Comparison of ENCODE assay signal across 9 mouse cellular contexts in the genomic region with DNA sequence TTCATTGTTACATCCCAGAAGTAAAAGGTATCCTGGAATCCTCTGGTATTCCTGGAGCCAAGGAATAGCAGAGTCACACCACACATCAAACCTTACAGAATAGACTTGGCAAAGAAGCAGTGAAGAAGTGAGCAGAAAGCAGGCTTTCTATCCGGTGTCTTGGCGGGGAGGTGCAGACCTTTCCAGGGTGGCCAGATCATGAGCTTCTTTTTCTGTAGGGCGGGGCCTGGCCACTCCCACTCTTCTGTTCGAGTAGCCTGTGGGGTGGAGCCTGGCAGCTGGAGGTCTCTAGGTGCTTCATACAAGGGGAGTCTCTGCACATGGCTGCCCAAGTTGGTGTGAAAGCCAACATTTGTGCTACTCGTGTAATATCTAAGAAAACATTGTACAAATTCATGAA. TPM values are rescaled to one million over a fixed set of nuclear protein-coding genes. Genes with fewer than 3 reads are reported as not detected.
DNase-seq lines count a peak whose midpoint lies in the region; ATAC-seq and TF ChIP-seq lines count a peak whose summit lies in the region.
"Had no signal": no experiment of that assay in that cellular context is flagged by ENCODE, and none has a peak within 500 bp of the region (broad histone marks: within the 10 kb centered on the region; RNA-seq: fewer than 3 reads in every experiment).

No protein-coding gene starts in this region.

- H3K27ac ChIP-seq in lung, postnatal 0 days (ENCODE audit: low read length): no peak overlapping the region
- H3K27ac ChIP-seq in liver, embryonic 13.5 days: peak overlapping the region; percentile 96; the same call in 1 of the 2 replicates
- H3K27ac ChIP-seq in midbrain, embryonic 16.5 days (ENCODE audit: low read length): no peak overlapping the region

- WGBS in lung, adult 2 months: 30% methylated on average over 5 of the region's 5 CpGs
- 30% methylated on average over 5 of the region's 5 CpGs for WGBS in lung, postnatal 0 days
- 6% methylated on average over 5 of the region's 5 CpGs for WGBS in liver, embryonic 13.5 days (ENCODE audit: insufficient replicate concordance)
- WGBS in midbrain, embryonic 16.5 days: 23% methylated on average over 5 of the region's 5 CpGs

- H3K9me3 ChIP-seq in lung, postnatal 0 days (ENCODE audit: low read length): no peaks in the 10 kb centered on the region
- no peaks in the 10 kb centered on the region for H3K9me3 ChIP-seq in liver, embryonic 13.5 days (replicated peaks)
- no peaks in the 10 kb centered on the region for H3K9me3 ChIP-seq in midbrain, embryonic 16.5 days (replicated peaks; ENCODE audit: control insufficient read depth, low read length, poor library complexity, severe bottlenecking)

- H3K36me3 ChIP-seq in lung, postnatal 0 days (ENCODE audit: insufficient read depth, low read length): no peaks in the 10 kb centered on the region
- peaks cover 19% of the 10 kb centered on the region for H3K36me3 ChIP-seq in liver, embryonic 13.5 days
- H3K36me3 ChIP-seq in midbrain, embryonic 16.5 days (ENCODE audit: control insufficient read depth, insufficient read depth, low read length): no peaks in the 10 kb centered on the region

- no peak for ATAC-seq in lung, postnatal 0 days
- peak; percentile 52 for ATAC-seq in liver, embryonic 13.5 days (ENCODE audit: low read depth)
- no peak for ATAC-seq in midbrain, embryonic 16.5 days

- TF ChIP-seq EP300 in lung, postnatal 0 days (IDR thresholded peaks at IDR 0.05): no peak

- H3K4me1 ChIP-seq in lung, adult 2 months (ENCODE audit: control insufficient read depth, insufficient read depth, low read length): peaks cover 5% of the 10 kb centered on the region
- 0 out of 2 replicates have a peak, but pooled peaks cover 3% of the 10 kb centered on the region for H3K4me1 ChIP-seq in lung, postnatal 0 days (ENCODE audit: insufficient read depth, low read depth, low read length)
- H3K4me1 ChIP-seq in liver, embryonic 13.5 days (replicated peaks): peaks cover 39% of the 10 kb centered on the region
- H3K4me1 ChIP-seq in midbrain, embryonic 16.5 days (ENCODE audit: control insufficient read depth, insufficient read depth, low read length): peaks cover 5% of the 10 kb centered on the region; the same call in 1 of the 2 replicates

- no peak overlapping the region for H3K4me2 ChIP-seq in lung, postnatal 0 days (replicated peaks; ENCODE audit: low read depth, low read length)
- H3K4me2 ChIP-seq in liver, embryonic 13.5 days: peak overlapping the region; percentile 80
- no peak overlapping the region for H3K4me2 ChIP-seq in midbrain, embryonic 16.5 days (ENCODE audit: low read length)

- H3K4me3 ChIP-seq in lung, adult 2 months (replicated peaks; ENCODE audit: extremely low read depth, low read depth, low read length): no peak overlapping the region
- no peak overlapping the region for H3K4me3 ChIP-seq in lung, postnatal 0 days (ENCODE audit: low read depth, low read length)
- no peak overlapping the region for H3K4me3 ChIP-seq in liver, embryonic 13.5 days (replicated peaks)
- no peak overlapping the region for H3K4me3 ChIP-seq in midbrain, embryonic 16.5 days (ENCODE audit: low read depth, low read length)

- no peak for TF ChIP-seq POLR2A in lung, adult 2 months (IDR thresholded peaks at IDR 0.05; ENCODE audit: borderline replicate concordance, extremely low read depth, low read depth, low read length)

- H3K27me3 ChIP-seq in lung, postnatal 0 days (replicated peaks; ENCODE audit: insufficient read depth, low read length): no peaks in the 10 kb centered on the region
- no peaks in the 10 kb centered on the region for H3K27me3 ChIP-seq in liver, embryonic 13.5 days
- H3K27me3 ChIP-seq in midbrain, embryonic 16.5 days (ENCODE audit: control insufficient read depth, insufficient read depth, low read depth, low read length): no peaks in the 10 kb centered on the region

- DNase-seq in lung, adult 2 months: peak; percentile 28
- DNase-seq in lung, postnatal 0 days (ENCODE audit: low spot score): no peak
- DNase-seq in adrenal gland, postnatal 25 days: peak; percentile 5
- peak; percentile 71 for DNase-seq in liver, embryonic 13.5 days
- peak; percentile 25 for DNase-seq in thymus, postnatal 14 days
- DNase-seq in right cerebral cortex, adult 18-20 months: no peak
- DNase-seq: cerebellum, adult 9-10 months; gastrocnemius, postnatal 10 days had no signal

- TF ChIP-seq CTCF in lung, adult 2 months (IDR thresholded peaks at IDR 0.05; ENCODE audit: insufficient read depth, low read length): no peak
- no peak for TF ChIP-seq CTCF in lung, postnatal 0 days (IDR thresholded peaks at IDR 0.05)

- no peak overlapping the region for H3K9ac ChIP-seq in lung, postnatal 0 days (replicated peaks; ENCODE audit: low read depth)
- no peak overlapping the region for H3K9ac ChIP-seq in liver, embryonic 13.5 days
- H3K9ac ChIP-seq in midbrain, embryonic 16.5 days (ENCODE audit: low read depth, low read length): no peak overlapping the region

RNA-seq across cellular contexts. Expression of a gene that starts 1.3 kb away (rescaled TPM):
- polyA plus RNA-seq in lung, adult 2 months (2012; rRNA removed): 83.1 and 88.9 TPM in 2 replicates
- 52.9 and 56.9 TPM in 2 replicates for polyA plus RNA-seq in lung, postnatal 0 days (2015; fragmentation: Nextera tagmentation; extraction: Ambion mirVana)
- 109 and 114 TPM in 2 replicates for total RNA-seq in adrenal gland, postnatal 25 days (2021)
- polyA plus RNA-seq in liver, embryonic 13.5 days (2015; fragmentation: Nextera tagmentation; extraction: Ambion mirVana): 47.0 and 50.3 TPM in 2 replicates
- 13.1 and 16.1 TPM in 2 replicates for polyA plus RNA-seq in midbrain, embryonic 16.5 days (2015; fragmentation: Nextera tagmentation; extraction: Ambion mirVana)

RNA-seq across cellular contexts. Expression of a gene that starts 15.5 kb away (rescaled TPM):
- 0.42 and 2.6 TPM in 2 replicates for polyA plus RNA-seq in lung, adult 2 months (2012; rRNA removed)
- polyA plus RNA-seq in lung, postnatal 0 days (2015; fragmentation: Nextera tagmentation; extraction: Ambion mirVana): 0.20 and 0.38 TPM in 2 replicates
- 1.1 and 1.9 TPM in 2 replicates for total RNA-seq in adrenal gland, postnatal 25 days (2021)
- 0.29 and 0.39 TPM in 2 replicates for polyA plus RNA-seq in liver, embryonic 13.5 days (2015; fragmentation: Nextera tagmentation; extraction: Ambion mirVana)
- polyA plus RNA-seq in midbrain, embryonic 16.5 days (2015; fragmentation: Nextera tagmentation; extraction: Ambion mirVana): 0.26 and 0.45 TPM in 2 replicates

RNA-seq across cellular contexts. Expression of a gene that starts 29.2 kb away (rescaled TPM):
- 1.4 and 1.7 TPM in 2 replicates for polyA plus RNA-seq in lung, adult 2 months (2012; rRNA removed)
- 3.7 and 4.0 TPM in 2 replicates for polyA plus RNA-seq in lung, postnatal 0 days (2015; fragmentation: Nextera tagmentation; extraction: Ambion mirVana)
- total RNA-seq in adrenal gland, postnatal 25 days (2021): 0.90 and 2.6 TPM in 2 replicates
- not detected in 2 replicates for polyA plus RNA-seq in liver, embryonic 13.5 days (2015; fragmentation: Nextera tagmentation; extraction: Ambion mirVana)
- polyA plus RNA-seq in midbrain, embryonic 16.5 days (2015; fragmentation: Nextera tagmentation; extraction: Ambion mirVana): 1.3 and 2.4 TPM in 2 replicates

Comparison
In these comparisons a context has a peak if more than half of its experiments do, and no peak if none do; other contexts are left out.
1. DNase-seq: peak in lung, adult 2 months (single experiment), adrenal gland, postnatal 25 days (single experiment), liver, embryonic 13.5 days (single experiment) and thymus, postnatal 14 days (single experiment); none in lung, postnatal 0 days (single experiment) and right cerebral cortex, adult 18-20 months (single experiment).